ENCODE assay signal across 8 mouse cellular contexts in genomic region chr13:49449318-49449749, GRCm38 (mm10). TPM values are rescaled to one million over a fixed set of nuclear protein-coding genes. Genes with fewer than 3 reads are reported as not detected.
DNase-seq lines count a peak whose midpoint lies in the region; ATAC-seq and TF ChIP-seq lines count a peak whose summit lies in the region.

No protein-coding gene starts in this region.

- no peak overlapping the region for H3K27ac ChIP-seq in CH12.LX (ENCODE audit: insufficient read depth, low read depth)
- H3K27ac ChIP-seq in forebrain, embryonic 10.5 days = no peak overlapping the region
- no peak overlapping the region for H3K27ac ChIP-seq in heart, postnatal 0 days (ENCODE audit: low read depth)
- H3K27ac ChIP-seq in liver, postnatal 0 days (ENCODE audit: low read depth) = no peak overlapping the region

- no peaks in the 10 kb centered on the region for H3K79me2 ChIP-seq in CH12.LX (replicated peaks; ENCODE audit: control insufficient read depth, extremely low read depth, insufficient read depth, poor library complexity, severe bottlenecking)

- H3K27me3 ChIP-seq in CH12.LX (replicated peaks) = no peaks in the 10 kb centered on the region
- no peaks in the 10 kb centered on the region for H3K27me3 ChIP-seq in forebrain, embryonic 10.5 days (ENCODE audit: poor library complexity, severe bottlenecking)
- H3K27me3 ChIP-seq in heart, postnatal 0 days (ENCODE audit: control insufficient read depth, insufficient read depth, low read length) = no peaks in the 10 kb centered on the region
- H3K27me3 ChIP-seq in liver, postnatal 0 days (ENCODE audit: insufficient read depth, low read length) = no peaks in the 10 kb centered on the region

- H3K36me3 ChIP-seq in CH12.LX (replicated peaks in 1 of 2; ENCODE audit: control insufficient read depth in 1 of 2, insufficient read depth in 1 of 2, low read length in 1 of 2) = peaks cover 42 to 79% of the 10 kb centered on the region in 2 experiments
- H3K36me3 ChIP-seq in forebrain, embryonic 10.5 days (replicated peaks) = peaks cover 68% of the 10 kb centered on the region
- peaks cover 41% of the 10 kb centered on the region for H3K36me3 ChIP-seq in heart, postnatal 0 days (replicated peaks; ENCODE audit: control insufficient read depth, insufficient read depth, low read length)
- H3K36me3 ChIP-seq in liver, postnatal 0 days (replicated peaks; ENCODE audit: insufficient read depth, low read length) = peaks cover 26% of the 10 kb centered on the region; the same call in 1 of the 2 replicates

- H3K4me3 ChIP-seq in CH12.LX (replicated peaks in 1 of 3; ENCODE audit: low read depth in 2 of 3, low read length in 2 of 3, poor library complexity in 1 of 3) = no peak overlapping the region
- H3K4me3 ChIP-seq in forebrain, embryonic 10.5 days = no peak overlapping the region
- H3K4me3 ChIP-seq in heart, postnatal 0 days (ENCODE audit: low read depth, low read length) = no peak overlapping the region
- H3K4me3 ChIP-seq in liver, postnatal 0 days (ENCODE audit: low read depth, low read length) = no peak overlapping the region

- ATAC-seq in heart, postnatal 0 days (ENCODE audit: insufficient read depth, low read depth) = peak; percentile 82
- ATAC-seq in liver, postnatal 0 days = peak; percentile 68
- peak; percentile 65 for ATAC-seq in neutrophil, adult 5-6 weeks (ENCODE audit: extremely low read depth, insufficient number of reproducible peaks, low FRiP score, poor library complexity, severe bottlenecking)

- DNase-seq in CH12.LX (ENCODE audit: extremely low read depth) = peak; percentile 71
- peak; percentile 36 for DNase-seq in c-Kit-negative CD71-positive TER-119-positive erythroid progenitor cells, embryonic 14.5 days (ENCODE audit: low read depth, low spot score)
- peak; percentile 75 for DNase-seq in forebrain, embryonic 10.5 days (ENCODE audit: extremely low spot score, low spot score)
- peak; percentile 70 for DNase-seq in heart, postnatal 0 days (ENCODE audit: low spot score)
- DNase-seq in kidney, postnatal 36 days = peak; percentile 67 to 90
- DNase-seq in liver, postnatal 0 days = peak; percentile 83
- DNase-seq in testis, postnatal 14 days (ENCODE audit: low spot score) = peak; percentile 70

- peak; percentile 88 to 96 for TF ChIP-seq CTCF in CH12.LX (conservative IDR thresholded peaks at IDR 0.05 in 1 of 2, IDR thresholded peaks at IDR 0.05 in 1 of 2; ENCODE audit: low read depth in 2 of 2, low read length in 2 of 2)
- peak; percentile 99 for TF ChIP-seq CTCF in heart, postnatal 0 days (IDR thresholded peaks at IDR 0.05; ENCODE audit: low read depth)
- peak; percentile 98 for TF ChIP-seq CTCF in liver, postnatal 0 days (IDR thresholded peaks at IDR 0.05; ENCODE audit: low read depth)

- no peaks in the 10 kb centered on the region for H3K9me3 ChIP-seq in CH12.LX (replicated peaks; ENCODE audit: low read length)
- no peaks in the 10 kb centered on the region for H3K9me3 ChIP-seq in forebrain, embryonic 10.5 days
- no peaks in the 10 kb centered on the region for H3K9me3 ChIP-seq in heart, postnatal 0 days (replicated peaks; ENCODE audit: control insufficient read depth, low read length)
- no peaks in the 10 kb centered on the region for H3K9me3 ChIP-seq in liver, postnatal 0 days (ENCODE audit: low read length)

- dilution Hi-C loops in CH12.LX (cut with MboI; ENCODE audit: extremely low pct_ligation_motif_present, extremely low pct_unique_long_range_greater_than_20kb, low sequenced_read_pairs) = no loop called here

- peak; percentile 88 for TF ChIP-seq RAD21 in CH12.LX (IDR thresholded peaks at IDR 0.05; ENCODE audit: low read depth, low read length)

- TF ChIP-seq POLR2A in CH12.LX (IDR thresholded peaks at IDR 0.05; ENCODE audit: low read depth, low read length) = no peak

- H3K4me2 ChIP-seq in CH12.LX (ENCODE audit: insufficient read depth, low read depth, poor library complexity, severe bottlenecking) = no peak overlapping the region
- no peak overlapping the region for H3K4me2 ChIP-seq in heart, postnatal 0 days (ENCODE audit: low read depth, low read length)
- H3K4me2 ChIP-seq in liver, postnatal 0 days (ENCODE audit: low read depth, low read length) = no peak overlapping the region

- in situ Hi-C loops in CH12.LX (cut with MboI; ENCODE audit: low pct_ligation_motif_present, low pct_unique_long_range_greater_than_20kb, low sequenced_read_pairs) = loop anchor here (10.0 kb wide), 1 partner anchor 195 kb away; no protein-coding TSS in a partner anchor

- 54% methylated on average over 5 of the region's 5 CpGs for WGBS in forebrain, embryonic 10.5 days
- WGBS in heart, postnatal 0 days = 26% methylated on average over 5 of the region's 5 CpGs
- WGBS in liver, postnatal 0 days (ENCODE audit: insufficient replicate concordance) = 30% methylated on average over 5 of the region's 5 CpGs

- TF ChIP-seq EP300 in CH12.LX (IDR thresholded peaks at IDR 0.05; ENCODE audit: low read length) = no peak
- no peak for TF ChIP-seq EP300 in heart, postnatal 0 days (IDR thresholded peaks at IDR 0.05; ENCODE audit: low read depth)
- TF ChIP-seq EP300 in liver, postnatal 0 days (IDR thresholded peaks at IDR 0.05; ENCODE audit: low read depth) = no peak

- no peaks in the 10 kb centered on the region for H3K4me1 ChIP-seq in CH12.LX (ENCODE audit: control insufficient read depth in 1 of 2, insufficient read depth in 2 of 2)
- no peaks in the 10 kb centered on the region for H3K4me1 ChIP-seq in forebrain, embryonic 10.5 days
- no peaks in the 10 kb centered on the region for H3K4me1 ChIP-seq in heart, postnatal 0 days (ENCODE audit: control insufficient read depth, insufficient read depth)
- H3K4me1 ChIP-seq in liver, postnatal 0 days (ENCODE audit: insufficient read depth) = no peaks in the 10 kb centered on the region

- no peak overlapping the region for H3K9ac ChIP-seq in CH12.LX (ENCODE audit: insufficient read depth, low read depth)
- no peak overlapping the region for H3K9ac ChIP-seq in heart, postnatal 0 days (replicated peaks; ENCODE audit: low read depth, low read length)
- H3K9ac ChIP-seq in liver, postnatal 0 days (replicated peaks) = no peak overlapping the region

TF ChIP-seq in CH12.LX, 34 proteins besides CTCF, POLR2A, EP300 and RAD21:
- TF ChIP-seq HCFC1 (IDR thresholded peaks at IDR 0.05; ENCODE audit: low read depth, low read length) (no peak), USF2 (conservative IDR thresholded peaks at IDR 0.05; ENCODE audit: low read depth, low read length) (no peak), SMC3 (IDR thresholded peaks at IDR 0.05; ENCODE audit: low read depth, low read length) (peak; percentile 74), RCOR1 (conservative IDR thresholded peaks at IDR 0.05; ENCODE audit: low read depth, low read length) (no peak), IRF4 (IDR thresholded peaks at IDR 0.05; ENCODE audit: low read depth, low read length) (peak; percentile 22; the same call in 1 of the 2 replicates), ZC3H11A (IDR thresholded peaks at IDR 0.05; ENCODE audit: low read depth, low read length) (no peak), USF1 (IDR thresholded peaks at IDR 0.05; ENCODE audit: low read depth, low read length) (no peak), MAZ (IDR thresholded peaks at IDR 0.05; ENCODE audit: low read depth, low read length) (no peak)

RNA-seq across cellular contexts. Expression of gene Ippk, which starts 28.3 kb away (rescaled TPM):
- total RNA-seq in CH12.LX (2012; rRNA removed) (8.7 and 11.4 TPM in 2 replicates), CH12.LX (2014; rRNA removed) (21.5 and 23.6 TPM in 2 replicates)
- 9.0 and 10.3 TPM in 2 replicates for polyA plus RNA-seq in CH12.LX (2012; ENCODE audit: insufficient read length, low read depth)
- 18.7 and 20.4 TPM in 2 replicates for polyA plus RNA-seq in forebrain, embryonic 10.5 days (2016; fragmentation: Nextera tagmentation; extraction: Ambion mirVana)
- 8.0 and 22.3 TPM in 2 replicates for total RNA-seq in heart, postnatal 0 days (2014; rRNA removed; ENCODE audit: low replicate concordance)
- 8.2 and 9.3 TPM in 2 replicates for polyA plus RNA-seq in heart, postnatal 0 days (2015; fragmentation: Nextera tagmentation; extraction: Ambion mirVana)
- polyA plus RNA-seq in liver, postnatal 0 days (2015; fragmentation: Nextera tagmentation; extraction: Ambion mirVana) = 5.9 and 6.0 TPM in 2 replicates
- 8.1 TPM in 2 replicates for total RNA-seq in neutrophil, adult 5-6 weeks (2017)

RNA-seq across cellular contexts. Expression of gene Tes3-ps, which starts 43.8 kb away (rescaled TPM):
- total RNA-seq in CH12.LX (2012; rRNA removed) (0.25 TPM in 2 replicates), CH12.LX (2014; rRNA removed) (2.3 and 2.5 TPM in 2 replicates)
- 1.6 and 1.7 TPM in 2 replicates for polyA plus RNA-seq in CH12.LX (2012; ENCODE audit: insufficient read length, low read depth)
- 1.5 and 1.8 TPM in 2 replicates for polyA plus RNA-seq in forebrain, embryonic 10.5 days (2016; fragmentation: Nextera tagmentation; extraction: Ambion mirVana)
- total RNA-seq in heart, postnatal 0 days (2014; rRNA removed; ENCODE audit: low replicate concordance) = 0.04 and 0.27 TPM in 2 replicates
- 0.70 and 0.72 TPM in 2 replicates for polyA plus RNA-seq in heart, postnatal 0 days (2015; fragmentation: Nextera tagmentation; extraction: Ambion mirVana)
- 0.47 TPM in 2 replicates for polyA plus RNA-seq in liver, postnatal 0 days (2015; fragmentation: Nextera tagmentation; extraction: Ambion mirVana)
- 0.74 and 1.4 TPM in 2 replicates for total RNA-seq in neutrophil, adult 5-6 weeks (2017)

RNA-seq across cellular contexts. Expression of gene Ecm2, which starts 55.3 kb away (rescaled TPM):
- total RNA-seq in CH12.LX (2012; rRNA removed) = under 0.01 and 0.04 TPM in 2 replicates
- not detected in 2 replicates for total RNA-seq in CH12.LX (2014; rRNA removed)
- 0.08 and 0.14 TPM in 2 replicates for polyA plus RNA-seq in CH12.LX (2012; ENCODE audit: insufficient read length, low read depth)
- polyA plus RNA-seq in forebrain, embryonic 10.5 days (2016; fragmentation: Nextera tagmentation; extraction: Ambion mirVana) = 0.34 and 0.63 TPM in 2 replicates
- total RNA-seq in heart, postnatal 0 days (2014; rRNA removed; ENCODE audit: low replicate concordance) = 5.3 and 6.6 TPM in 2 replicates
- 5.7 and 6.4 TPM in 2 replicates for polyA plus RNA-seq in heart, postnatal 0 days (2015; fragmentation: Nextera tagmentation; extraction: Ambion mirVana)
- polyA plus RNA-seq in liver, postnatal 0 days (2015; fragmentation: Nextera tagmentation; extraction: Ambion mirVana) = 0.31 and 0.38 TPM in 2 replicates
- not detected in 2 replicates for total RNA-seq in neutrophil, adult 5-6 weeks (2017)
